Comparison of ENCODE assay signal across 18 mouse cellular contexts in the genomic region with DNA sequence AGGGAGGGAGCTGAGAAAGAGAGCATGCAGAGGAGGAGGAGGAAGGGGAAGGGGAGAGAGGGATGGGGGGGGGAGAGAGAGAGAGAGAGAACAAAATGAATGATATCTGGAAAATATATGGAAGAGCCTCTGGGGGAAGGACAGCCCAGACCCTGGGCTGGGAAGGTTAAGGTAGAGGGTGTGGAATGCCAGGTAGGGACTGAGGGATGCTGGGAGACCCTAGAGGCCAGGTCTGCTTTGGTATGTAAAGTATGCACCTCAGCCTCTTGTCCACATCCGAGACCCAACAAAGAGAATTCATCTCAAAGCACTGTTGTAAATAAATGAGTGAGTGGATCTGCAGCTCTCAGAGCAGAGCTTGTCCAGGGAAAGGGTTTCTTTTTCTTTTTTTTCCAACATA.
"Had no signal": no experiment of that assay in that cellular context is flagged by ENCODE, and none has a peak within 500 bp of the region (broad histone marks: within the 10 kb centered on the region; RNA-seq: fewer than 3 reads in every experiment).

No protein-coding gene starts in this region.

- H3K4me2 ChIP-seq: liver, embryonic 13.5 days; liver, embryonic 15.5 days; midbrain, embryonic 11.5 days; midbrain, embryonic 13.5 days; midbrain, embryonic 15.5 days; neural tube, embryonic 12.5 days; stomach, embryonic 15.5 days had no signal

- H3K27me3 ChIP-seq: liver, embryonic 13.5 days; liver, embryonic 15.5 days; midbrain, embryonic 13.5 days; midbrain, embryonic 15.5 days; neural tube, embryonic 12.5 days; stomach, embryonic 15.5 days had no signal

- DNase-seq: liver, embryonic 13.5 days; liver, postnatal 0 days; lung, postnatal 14 days; lung, postnatal 36 days; retina, postnatal 1 day; right cerebral cortex, adult 18-20 months; right cerebral cortex, postnatal 25 days; thymus, postnatal 25 days had no signal

- H3K27ac ChIP-seq: liver, embryonic 13.5 days; liver, embryonic 15.5 days; macrophage; midbrain, embryonic 13.5 days; midbrain, embryonic 15.5 days; neural tube, embryonic 12.5 days; stomach, embryonic 15.5 days; stomach, postnatal 0 days had no signal

- H3K9ac ChIP-seq: liver, embryonic 13.5 days; liver, embryonic 15.5 days; liver, postnatal 0 days; midbrain, embryonic 13.5 days; midbrain, embryonic 15.5 days; neural tube, embryonic 12.5 days; stomach, embryonic 15.5 days had no signal

- H3K4me1 ChIP-seq: neural tube, embryonic 12.5 days had no signal

- H3K9me3 ChIP-seq: liver, embryonic 13.5 days; liver, embryonic 15.5 days; megakaryocyte, embryonic 14.5 days; midbrain, embryonic 13.5 days; midbrain, embryonic 15.5 days; neural tube, embryonic 12.5 days; stomach, embryonic 15.5 days had no signal

- H3K36me3 ChIP-seq: liver, embryonic 13.5 days; liver, embryonic 15.5 days; midbrain, embryonic 13.5 days; midbrain, embryonic 15.5 days; neural tube, embryonic 12.5 days; stomach, embryonic 15.5 days had no signal

- H3K4me3 ChIP-seq: liver, embryonic 13.5 days; liver, embryonic 15.5 days; megakaryocyte, embryonic 14.5 days; midbrain, embryonic 13.5 days; midbrain, embryonic 15.5 days; neural tube, embryonic 12.5 days; stomach, embryonic 15.5 days had no signal

- ATAC-seq: liver, postnatal 0 days; lung, postnatal 0 days; midbrain, embryonic 13.5 days; midbrain, embryonic 15.5 days had no signal
